Mouse (Mus musculus) olfactory bulb, adult 2 months (tissue): ENCODE measurements around the gene Slc35a1.

Experiments
- CTCF ChIP-seq: fragments of 200-500 bp; IDR thresholded peaks from 2 replicates; pipeline ENCODE4 v1.5.1; 2012; ENCODE audit warnings: low read depth, mild to moderate bottlenecking, low read length, moderate library complexity; ENCODE audit not compliant: insufficient read depth
- POLR2A ChIP-seq: fragments of 200-500 bp; IDR thresholded peaks from 2 replicates; pipeline ENCODE4 v1.6.1; 2012; ENCODE audit warnings: mild to moderate bottlenecking, low read depth, low read length, moderate library complexity; ENCODE audit not compliant: insufficient read depth

DNA sequence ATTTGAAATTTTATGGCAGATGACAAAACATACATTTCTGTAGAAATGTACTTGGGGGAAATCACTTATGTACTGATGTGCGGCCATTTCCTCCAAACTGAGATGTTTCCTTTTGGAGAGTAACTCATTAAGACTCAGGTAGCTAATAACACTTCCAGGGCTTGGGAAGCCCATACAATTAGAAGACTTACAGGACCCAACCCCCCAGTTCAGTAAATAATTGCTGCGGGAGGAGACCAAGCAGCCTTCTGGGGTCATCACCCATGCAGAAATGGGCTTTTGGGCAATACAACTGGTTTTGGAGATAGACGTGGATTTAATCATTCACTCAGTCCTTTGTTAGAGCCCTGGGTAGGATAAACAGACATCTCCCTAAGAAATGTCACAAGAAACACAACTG lies 20.0 kb upstream of the Slc35a1 start:
- TF ChIP-seq CTCF (no peak), POLR2A (no peak)
